Mouse (Mus musculus) ES-E14 (cell line): Measurements from ENCODE around the gene Ppp1r14b. TPM values are rescaled to one million over a fixed set of nuclear protein-coding genes. Genes with fewer than 3 reads are reported as not detected.

Source experiments
- DNase-seq: peaks from one replicate; pipeline ENCODE4 v3.0.0-alpha.2; 2013; ENCODE audit warnings: low read depth, low spot score
- H3K27ac ChIP-seq: 2 replicates; pipeline ENCODE4 v1.5.1; 2012; ENCODE audit warnings: low read depth, mild to moderate bottlenecking, low read length, moderate library complexity, mixed read lengths; ENCODE audit not compliant: poor library complexity, insufficient read depth, severe bottlenecking
- H3K36me3 ChIP-seq: 2 replicates; pipeline ENCODE4 v1.6.1; 2012; ENCODE audit warnings: mild to moderate bottlenecking, low read length, moderate library complexity, mixed read lengths; ENCODE audit not compliant: control insufficient read depth, poor library complexity, insufficient read depth, severe bottlenecking
- H3K4me1 ChIP-seq, 2 experiments: fragments of 150-350 bp in 1 of 2; sonication (generic) in 1 of 2; 2 replicates each; pipeline ENCODE4 v1.6.1; 2012; ENCODE audit warnings: low read length in 2 of 2, mild to moderate bottlenecking in 1 of 2, mixed read lengths in 1 of 2; ENCODE audit not compliant: control insufficient read depth in 2 of 2, insufficient read depth in 2 of 2, poor library complexity in 1 of 2
- H3K4me3 ChIP-seq, 2 experiments: fragments of 150-350 bp in 1 of 2; sonication (generic) in 1 of 2; 2 replicates each; pipeline ENCODE4 v1.5.1; 2012; ENCODE audit warnings: low read length in 2 of 2, low read depth in 1 of 2, mild to moderate bottlenecking in 1 of 2, mixed read lengths in 1 of 2; ENCODE audit not compliant: insufficient read depth in 1 of 2, poor library complexity in 1 of 2, severe bottlenecking in 1 of 2
- H3K9ac ChIP-seq: 2 replicates; pipeline ENCODE4 v1.6.1; 2012; ENCODE audit warnings: low read depth, mild to moderate bottlenecking, low read length, mixed read lengths; ENCODE audit not compliant: poor library complexity, insufficient read depth, severe bottlenecking
- H3K9me3 ChIP-seq: fragments of 150-350 bp; sonication (generic); 2 replicates; pipeline ENCODE4 v1.6.1; 2012; ENCODE audit warnings: low read depth, mild to moderate bottlenecking, low read length; ENCODE audit not compliant: control insufficient read depth, insufficient read depth
- CHD2 ChIP-seq: IDR thresholded peaks from 2 replicates; pipeline ENCODE4 v1.6.1; 2014; ENCODE audit warnings: mild to moderate bottlenecking, low read depth, low read length, inconsistent platforms
- HCFC1 ChIP-seq: IDR thresholded peaks from 2 replicates; pipeline ENCODE4 v1.6.1; 2012; ENCODE audit warnings: low read length, inconsistent platforms, borderline replicate concordance; ENCODE audit not compliant: insufficient read depth
- MAFK ChIP-seq: IDR thresholded peaks from 2 replicates; pipeline ENCODE4 v1.6.1; 2014; ENCODE audit warnings: mild to moderate bottlenecking, low read depth, low read length, inconsistent platforms; ENCODE audit not compliant: insufficient read depth
- ZC3H11A ChIP-seq: IDR thresholded peaks from 2 replicates; pipeline ENCODE4 v1.6.1; 2012; ENCODE audit warnings: low read depth, mild to moderate bottlenecking, inconsistent platforms, low read length, borderline replicate concordance
- ZNF384 ChIP-seq: IDR thresholded peaks from 2 replicates; pipeline ENCODE4 v1.6.1; 2012; ENCODE audit warnings: low read depth, low read length, inconsistent platforms
- in situ Hi-C, 2 experiments: fragments of 600-800 bp; cut with MboI; formaldehyde crosslinking; loops; one replicate each; pipeline ENCODE4 v1.15.1; 2025; ENCODE audit warnings: low sequenced_read_pairs in 2 of 2, inconsistent platforms in 1 of 2; ENCODE audit not compliant: unreplicated experiment in 2 of 2
- total RNA-seq: library from RNA; depleted of rRNA; stranded (reverse); fragments of 300-350 nt; gene quantifications from 2 replicates; pipeline ENCODE4 v1.2.3, GENCODE M21; 2012

Gene Ppp1r14b
- total RNA-seq, 1 experiment = 385 TPM

GRCm38 (mm10) chr19:6943709-6944108 is 31.1 kb upstream of the Ppp1r14b start:
- Histone ChIP-seq H3K9me3 (no peaks in the 10 kb centered on the region), H3K4me3 (no peak overlapping the region), H3K36me3 (no peaks in the 10 kb centered on the region), H3K9ac (no peak overlapping the region; the same call in 1 of the 2 replicates), H3K27ac (no peak overlapping the region), H3K4me1 (peaks cover 0 to 16% of the 10 kb centered on the region in 2 experiments; a peak in 3 of 4 replicates)
- no peak for DNase-seq
- in situ Hi-C loops = no loop called here
- TF ChIP-seq CHD2 = no peak
- TF ChIP-seq HCFC1 = no peak
- TF ChIP-seq ZNF384 = no peak
- no peak for TF ChIP-seq MAFK
- no peak for TF ChIP-seq ZC3H11A

- Histone ChIP-seq H3K4me3 (no peak overlapping the region), H3K9ac (peak overlapping the region; percentile 48; the same call in 1 of the 2 replicates), H3K36me3 (no peaks in the 10 kb centered on the region; the same call in 1 of the 2 replicates), H3K4me1 (peaks cover 0 to 18% of the 10 kb centered on the region in 2 experiments; a peak in 3 of 4 replicates), H3K9me3 (no peaks in the 10 kb centered on the region), H3K27ac (peak overlapping the region; percentile 57; the same call in 1 of the 2 replicates)
- no peak for DNase-seq
- in situ Hi-C loops = no loop called here
- TF ChIP-seq ZNF384 = no peak
- TF ChIP-seq MAFK = no peak
- TF ChIP-seq CHD2 = no peak
- TF ChIP-seq HCFC1 = no peak
- no peak for TF ChIP-seq ZC3H11A
These were observed 27.0 kb upstream of the Ppp1r14b start for GRCm38 (mm10) chr19:6947742-6948141.

GRCm38 (mm10) chr19:6948186-6948585 is 26.6 kb upstream of the Ppp1r14b start:
- H3K9ac ChIP-seq = peak overlapping the region; percentile 48; the same call in 1 of the 2 replicates
- H3K27ac ChIP-seq = peak overlapping the region; percentile 57
- H3K9me3 ChIP-seq = no peaks in the 10 kb centered on the region
- H3K4me3 ChIP-seq = no peak overlapping the region
- no peak for DNase-seq
- TF ChIP-seq ZNF384 (no peak), HCFC1 (no peak), MAFK (no peak), ZC3H11A (no peak), CHD2 (no peak)
- peaks cover 0 to 20% of the 10 kb centered on the region in 2 experiments; a peak in 3 of 4 replicates for H3K4me1 ChIP-seq
- in situ Hi-C loops = no loop called here
- H3K36me3 ChIP-seq = no peaks in the 10 kb centered on the region; the same call in 1 of the 2 replicates

- Histone ChIP-seq H3K4me1 (peaks cover 0 to 20% of the 10 kb centered on the region in 2 experiments; a peak in 3 of 4 replicates), H3K4me3 (no peak overlapping the region), H3K9me3 (no peaks in the 10 kb centered on the region), H3K36me3 (peaks cover 6% of the 10 kb centered on the region), H3K27ac (no peak overlapping the region), H3K9ac (0 out of 2 replicates have a peak overlapping the region, but pooled peaks have one; percentile 0)
- no peak for DNase-seq
- in situ Hi-C loops = no loop called here
- no peak for TF ChIP-seq MAFK
- no peak for TF ChIP-seq CHD2
- no peak for TF ChIP-seq ZNF384
- TF ChIP-seq HCFC1 = no peak
- TF ChIP-seq ZC3H11A = no peak
These were observed 25.2 kb upstream of the Ppp1r14b start for GRCm38 (mm10) chr19:6949532-6949931.

GRCm38 (mm10) chr19:6949951-6950350 is 24.8 kb upstream of the Ppp1r14b start:
- H3K9ac ChIP-seq = peak overlapping the region; percentile 81; the same call in 1 of the 2 replicates
- DNase-seq = no peak
- no peak for TF ChIP-seq ZC3H11A
- TF ChIP-seq HCFC1 = no peak
- no peak for TF ChIP-seq ZNF384
- TF ChIP-seq CHD2 = no peak
- no peak for TF ChIP-seq MAFK
- no peak overlapping the region for H3K27ac ChIP-seq
- H3K9me3 ChIP-seq = no peaks in the 10 kb centered on the region
- H3K4me3 ChIP-seq = peak overlapping the region; percentile 80
- in situ Hi-C loops = no loop called here
- peaks cover 0 to 21% of the 10 kb centered on the region in 2 experiments; a peak in 3 of 4 replicates for H3K4me1 ChIP-seq
- H3K36me3 ChIP-seq = peaks cover 10% of the 10 kb centered on the region
